Mouse (Mus musculus) erythroblast, embryonic 14.5 days (primary cell): Measurements from ENCODE around the gene Hist1h2bh.

Experiments used
- GATA1 ChIP-seq: IDR thresholded peaks from 2 replicates; pipeline ENCODE4 v1.6.1; 2012; ENCODE audit warnings: low read length, inconsistent platforms, mixed read lengths
- TAL1 ChIP-seq: IDR thresholded peaks from 3 replicates; pipeline ENCODE4 v1.6.1; 2012; ENCODE audit warnings: low read length, inconsistent platforms, mixed read lengths

DNA sequence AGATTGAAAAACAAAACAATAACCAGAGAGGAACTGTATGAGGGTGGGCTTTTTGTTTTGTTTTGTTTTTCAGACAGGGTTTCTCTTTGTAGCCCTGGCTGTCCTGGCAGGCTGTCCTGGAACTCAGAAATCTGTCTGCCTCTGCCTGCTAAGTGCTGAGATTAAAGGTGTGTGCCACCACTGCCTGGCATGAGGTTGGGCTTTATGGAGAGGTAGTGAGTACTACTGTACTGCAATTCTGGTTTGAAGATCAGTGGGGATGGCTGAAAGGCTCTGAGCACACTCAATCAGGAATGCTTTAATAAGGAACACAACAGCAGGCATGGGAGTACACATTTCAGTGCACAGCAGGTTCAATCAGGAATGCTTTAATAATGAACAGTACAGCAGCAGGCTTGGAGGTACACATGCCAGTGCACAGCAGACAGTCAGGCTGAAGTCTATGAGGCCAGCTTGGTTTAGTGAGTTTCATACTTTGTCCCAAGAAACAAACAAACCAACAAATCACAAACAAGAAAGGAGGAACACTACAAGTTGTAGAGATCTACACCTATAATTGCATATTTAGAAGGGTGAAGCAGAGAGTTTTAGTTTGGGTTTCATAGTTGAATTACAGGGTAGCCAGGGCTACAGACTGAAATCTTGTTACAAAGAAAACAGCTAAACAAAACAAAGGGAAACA lies 40.3 kb upstream of the Hist1h2bh start:
- no peak for TF ChIP-seq GATA1
- no peak for TF ChIP-seq TAL1
